Mouse (Mus musculus): Measurements from ENCODE around the gene Scml4. TPM values are rescaled to one million over a fixed set of nuclear protein-coding genes. Genes with fewer than 3 reads are reported as not detected.

The Scml4 gene
- polyA plus RNA-seq, 1 experiment, result 32.9 TPM

- WGBS, result 7% methylated on average over 13 of the region's 13 CpGs
- H3K4me1 ChIP-seq (replicated peaks; ENCODE audit: control insufficient read depth, insufficient read depth, low read length), result peaks cover 11% of the 10 kb centered on the region
- no peaks in the 10 kb centered on the region for H3K27me3 ChIP-seq (ENCODE audit: control insufficient read depth, insufficient read depth, low read length)
- no peaks in the 10 kb centered on the region for H3K36me3 ChIP-seq (ENCODE audit: control insufficient read depth, insufficient read depth, low read length)
- peak overlapping the region; percentile 33 for H3K4me3 ChIP-seq (ENCODE audit: control insufficient read depth, insufficient read depth, low read length)
- no peak for TF ChIP-seq CTCF (IDR thresholded peaks at IDR 0.05; ENCODE audit: borderline replicate concordance, control insufficient read depth, extremely low read depth, insufficient read depth, low read length, poor library complexity)
- no peak for TF ChIP-seq POLR2A (IDR thresholded peaks at IDR 0.05; ENCODE audit: control insufficient read depth, extremely low read depth, insufficient read depth, low read length, poor library complexity)
- no peak overlapping the region for H3K27ac ChIP-seq (ENCODE audit: control insufficient read depth, insufficient read depth, low read length)
- DNase-seq, result peak; percentile 32
These were observed 102.5 kb downstream of the Scml4 start for GRCm38 (mm10) chr10:42962655-42963054.

- Histone ChIP-seq H3K27ac (ENCODE audit: control insufficient read depth, insufficient read depth, low read length) (no peak overlapping the region), H3K4me3 (ENCODE audit: control insufficient read depth, insufficient read depth, low read length) (no peak overlapping the region), H3K4me1 (replicated peaks; ENCODE audit: control insufficient read depth, insufficient read depth, low read length) (peaks cover 11% of the 10 kb centered on the region), H3K27me3 (ENCODE audit: control insufficient read depth, insufficient read depth, low read length) (no peaks in the 10 kb centered on the region), H3K36me3 (ENCODE audit: control insufficient read depth, insufficient read depth, low read length) (no peaks in the 10 kb centered on the region)
- TF ChIP-seq POLR2A (IDR thresholded peaks at IDR 0.05; ENCODE audit: control insufficient read depth, extremely low read depth, insufficient read depth, low read length, poor library complexity) (no peak), CTCF (IDR thresholded peaks at IDR 0.05; ENCODE audit: borderline replicate concordance, control insufficient read depth, extremely low read depth, insufficient read depth, low read length, poor library complexity) (no peak)
- 74% methylated on average over 2 of the region's 2 CpGs for WGBS
- no peak for DNase-seq
These were observed 102.9 kb downstream of the Scml4 start for GRCm38 (mm10) chr10:42963061-42963460.

- H3K36me3 ChIP-seq (ENCODE audit: control insufficient read depth, insufficient read depth, low read length), result no peaks in the 10 kb centered on the region
- 72% methylated on average over 2 of the region's 2 CpGs for WGBS
- H3K27me3 ChIP-seq (ENCODE audit: control insufficient read depth, insufficient read depth, low read length), result no peaks in the 10 kb centered on the region
- DNase-seq, result no peak
- H3K4me1 ChIP-seq (replicated peaks; ENCODE audit: control insufficient read depth, insufficient read depth, low read length), result 0 out of 2 replicates have a peak, but pooled peaks cover 2% of the 10 kb centered on the region
- no peak overlapping the region for H3K4me3 ChIP-seq (ENCODE audit: control insufficient read depth, insufficient read depth, low read length)
- TF ChIP-seq CTCF (IDR thresholded peaks at IDR 0.05; ENCODE audit: borderline replicate concordance, control insufficient read depth, extremely low read depth, insufficient read depth, low read length, poor library complexity), result no peak
- no peak for TF ChIP-seq POLR2A (IDR thresholded peaks at IDR 0.05; ENCODE audit: control insufficient read depth, extremely low read depth, insufficient read depth, low read length, poor library complexity)
- no peak overlapping the region for H3K27ac ChIP-seq (ENCODE audit: control insufficient read depth, insufficient read depth, low read length)
These were observed 108.2 kb downstream of the Scml4 start for GRCm38 (mm10) chr10:42968332-42968731.

GRCm38 (mm10) chr10:42972504-42973172, 112.5 kb downstream of the Scml4 start:
- peak; percentile 71 for DNase-seq
- Histone ChIP-seq H3K4me3 (ENCODE audit: control insufficient read depth, insufficient read depth, low read length) (no peak overlapping the region), H3K36me3 (ENCODE audit: control insufficient read depth, insufficient read depth, low read length) (no peaks in the 10 kb centered on the region), H3K27me3 (ENCODE audit: control insufficient read depth, insufficient read depth, low read length) (no peaks in the 10 kb centered on the region), H3K4me1 (replicated peaks; ENCODE audit: control insufficient read depth, insufficient read depth, low read length) (0 out of 2 replicates have a peak, but pooled peaks cover 2% of the 10 kb centered on the region), H3K27ac (ENCODE audit: control insufficient read depth, insufficient read depth, low read length) (no peak overlapping the region)
- 45% methylated on average over 18 of the region's 18 CpGs for WGBS
- TF ChIP-seq POLR2A (IDR thresholded peaks at IDR 0.05; ENCODE audit: control insufficient read depth, extremely low read depth, insufficient read depth, low read length, poor library complexity) (no peak), CTCF (IDR thresholded peaks at IDR 0.05; ENCODE audit: borderline replicate concordance, control insufficient read depth, extremely low read depth, insufficient read depth, low read length, poor library complexity) (peak; percentile 74)

- H3K36me3 ChIP-seq (ENCODE audit: control insufficient read depth, insufficient read depth, low read length), result no peaks in the 10 kb centered on the region
- DNase-seq, result no peak
- 83% methylated on average over 4 of the region's 4 CpGs for WGBS
These were observed 113.4 kb downstream of the Scml4 start for GRCm38 (mm10) chr10:42973537-42973936.

GRCm38 (mm10) chr10:42976577-42976976, 116.4 kb downstream of the Scml4 start:
- H3K36me3 ChIP-seq (ENCODE audit: control insufficient read depth, insufficient read depth, low read length), result no peaks in the 10 kb centered on the region
- 88% methylated on average over 6 of the region's 6 CpGs for WGBS
- H3K4me1 ChIP-seq (replicated peaks; ENCODE audit: control insufficient read depth, insufficient read depth, low read length), result 0 out of 2 replicates have a peak, but pooled peaks cover 2% of the 10 kb centered on the region
- no peak overlapping the region for H3K4me3 ChIP-seq (ENCODE audit: control insufficient read depth, insufficient read depth, low read length)
- no peak overlapping the region for H3K27ac ChIP-seq (ENCODE audit: control insufficient read depth, insufficient read depth, low read length)
- TF ChIP-seq POLR2A (IDR thresholded peaks at IDR 0.05; ENCODE audit: control insufficient read depth, extremely low read depth, insufficient read depth, low read length, poor library complexity), result no peak
- no peak for TF ChIP-seq CTCF (IDR thresholded peaks at IDR 0.05; ENCODE audit: borderline replicate concordance, control insufficient read depth, extremely low read depth, insufficient read depth, low read length, poor library complexity)
- no peaks in the 10 kb centered on the region for H3K27me3 ChIP-seq (ENCODE audit: control insufficient read depth, insufficient read depth, low read length)
- DNase-seq, result no peak

More at GRCm38 (mm10) chr10:42973537-42973936, 113.4 kb downstream of the Scml4 start:
- H3K4me1 ChIP-seq (replicated peaks; ENCODE audit: control insufficient read depth, insufficient read depth, low read length), result 0 out of 2 replicates have a peak, but pooled peaks cover 2% of the 10 kb centered on the region
- no peak overlapping the region for H3K27ac ChIP-seq (ENCODE audit: control insufficient read depth, insufficient read depth, low read length)
- H3K4me3 ChIP-seq (ENCODE audit: control insufficient read depth, insufficient read depth, low read length), result no peak overlapping the region
- no peaks in the 10 kb centered on the region for H3K27me3 ChIP-seq (ENCODE audit: control insufficient read depth, insufficient read depth, low read length)
- TF ChIP-seq POLR2A (IDR thresholded peaks at IDR 0.05; ENCODE audit: control insufficient read depth, extremely low read depth, insufficient read depth, low read length, poor library complexity) (no peak), CTCF (IDR thresholded peaks at IDR 0.05; ENCODE audit: borderline replicate concordance, control insufficient read depth, extremely low read depth, insufficient read depth, low read length, poor library complexity) (no peak)
